Mouse (Mus musculus): ENCODE results near the gene Zic3. TPM values are rescaled to one million over a fixed set of nuclear protein-coding genes. Genes with fewer than 3 reads are reported as not detected.

Zic3 gene
- total RNA-seq (2014; rRNA removed) (17.1 and 31.4 TPM in 2 replicates), polyA plus RNA-seq (2015; fragmentation: Nextera tagmentation; extraction: Ambion mirVana) (15.7 and 15.8 TPM in 2 replicates)

DNA sequence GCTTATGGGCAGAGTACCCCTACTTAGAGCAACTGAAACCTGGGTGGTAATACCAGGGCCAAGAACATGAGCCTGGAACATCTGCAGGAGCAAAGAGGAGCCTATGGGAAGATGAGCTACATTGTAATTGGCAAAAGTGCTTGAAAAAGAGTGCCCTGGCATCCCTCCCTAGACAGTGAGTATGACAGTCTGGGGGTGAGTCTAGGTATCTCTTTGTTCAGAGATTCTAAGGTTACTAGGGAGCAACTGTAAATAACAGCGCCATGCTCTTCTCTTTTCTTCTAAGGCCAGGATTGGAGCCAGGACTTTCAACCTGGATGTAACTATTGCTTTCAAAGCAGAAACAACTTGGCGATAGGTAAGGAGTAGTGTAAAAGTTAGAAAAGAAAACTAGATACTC, at the start of gene Zic3:
Gene Zic3, plus strand, starts transcription at position 301 of the 400 bp plus-strand sequence.
- Histone ChIP-seq H3K36me3 (ENCODE audit: insufficient read depth, low read length) (no peaks in the 10 kb centered on the region), H3K27ac (no peak within 1 kb of the TSS), H3K4me3 (ENCODE audit: low read length) (no peak within 1 kb of the TSS), H3K9ac (replicated peaks; ENCODE audit: low read length) (no peak within 1 kb of the TSS), H3K27me3 (ENCODE audit: insufficient read depth, low read length) (no peaks in the 10 kb centered on the region), H3K4me1 (ENCODE audit: insufficient read depth, low read length) (no peaks in the 10 kb centered on the region), H3K9me3 (ENCODE audit: low read length) (no peaks in the 10 kb centered on the region), H3K4me2 (ENCODE audit: low read depth, low read length) (no peak within 1 kb of the TSS)
- no peak for TF ChIP-seq CTCF (IDR thresholded peaks at IDR 0.05; ENCODE audit: low read depth)
- no peak for DNase-seq (ENCODE audit: low spot score)
- no peak for ATAC-seq
- WGBS = 82% methylated on average over 2 of the region's 2 CpGs

DNA sequence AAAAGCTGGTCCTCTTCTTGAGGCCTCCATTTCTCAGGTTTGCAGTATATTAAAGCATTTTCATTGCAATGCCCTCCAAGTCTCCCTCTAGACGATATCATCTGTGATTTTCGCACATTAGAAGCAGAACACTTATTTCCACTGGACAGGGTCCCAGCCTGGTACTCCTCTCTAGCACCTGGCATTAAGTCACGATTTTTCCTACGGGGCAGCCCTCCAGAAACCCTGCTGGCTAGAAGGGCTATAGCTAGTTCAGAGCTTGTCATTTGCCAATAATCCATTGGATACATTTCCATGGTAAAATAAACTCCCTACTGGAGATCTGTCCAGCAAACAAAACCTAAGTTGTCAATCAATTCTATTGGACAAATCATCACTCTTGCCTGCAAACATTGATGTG, 40.1 kb upstream of the Zic3 start:
- Histone ChIP-seq H3K27me3 (ENCODE audit: insufficient read depth, low read length) (no peaks in the 10 kb centered on the region), H3K9me3 (ENCODE audit: low read length) (peaks cover 4% of the 10 kb centered on the region; the same call in 1 of the 2 replicates), H3K4me2 (ENCODE audit: low read depth, low read length) (no peak overlapping the region), H3K4me3 (ENCODE audit: low read length) (no peak overlapping the region), H3K9ac (replicated peaks; ENCODE audit: low read length) (no peak overlapping the region), H3K27ac (no peak overlapping the region), H3K4me1 (ENCODE audit: insufficient read depth, low read length) (no peaks in the 10 kb centered on the region), H3K36me3 (ENCODE audit: insufficient read depth, low read length) (no peaks in the 10 kb centered on the region)
- ATAC-seq (no peak), DNase-seq (ENCODE audit: low spot score) (no peak)
- 68% methylated on average over 4 of the region's 4 CpGs for WGBS
- no peak for TF ChIP-seq CTCF (IDR thresholded peaks at IDR 0.05; ENCODE audit: low read depth)

DNA sequence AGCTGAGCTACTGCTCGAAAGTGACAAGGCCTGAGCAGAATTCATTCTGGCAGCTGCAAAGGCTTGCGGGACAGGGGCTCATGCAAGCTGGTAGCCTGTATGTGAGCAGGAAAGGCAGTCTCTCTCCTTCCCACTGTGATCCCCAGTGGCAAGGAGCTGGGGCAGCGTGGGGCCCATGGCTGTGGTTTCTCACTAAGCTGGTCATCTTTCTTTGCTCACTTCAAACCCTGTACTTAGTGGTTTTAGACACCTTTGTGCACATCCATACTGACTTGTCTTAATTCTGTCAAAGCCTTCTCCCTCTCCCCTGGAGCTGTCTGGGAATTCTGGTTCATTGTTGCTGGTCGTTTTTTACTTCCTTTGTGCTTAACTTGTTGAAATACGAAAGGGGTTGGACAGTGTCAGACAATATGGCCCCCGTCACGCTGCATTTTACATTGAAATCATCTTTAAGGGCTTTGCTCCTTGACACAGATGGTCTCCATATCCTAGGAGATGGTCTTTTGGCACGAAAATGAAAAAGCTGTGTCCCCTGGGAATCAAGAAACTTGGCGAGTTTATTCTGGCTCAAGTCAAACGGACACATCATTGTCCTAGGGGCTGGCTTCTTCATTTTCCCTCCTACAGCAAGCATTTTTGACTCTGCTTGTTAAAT, 34.9 kb upstream of the Zic3 start:
- DNase-seq (ENCODE audit: low spot score) (peak; percentile 67), ATAC-seq (peak; percentile 74)
- no peak overlapping the region for H3K4me3 ChIP-seq (ENCODE audit: low read length)
- H3K27ac ChIP-seq = no peak overlapping the region
- H3K9ac ChIP-seq (replicated peaks; ENCODE audit: low read length) = no peak overlapping the region
- H3K36me3 ChIP-seq (ENCODE audit: insufficient read depth, low read length) = no peaks in the 10 kb centered on the region
- no peak for TF ChIP-seq CTCF (IDR thresholded peaks at IDR 0.05; ENCODE audit: low read depth)
- 41% methylated on average over 10 of the region's 10 CpGs for whole genome bisulfite sequencing
- peaks cover 4% of the 10 kb centered on the region; the same call in 1 of the 2 replicates for H3K9me3 ChIP-seq (ENCODE audit: low read length)
- H3K27me3 ChIP-seq (ENCODE audit: insufficient read depth, low read length) = no peaks in the 10 kb centered on the region
- H3K4me2 ChIP-seq (ENCODE audit: low read depth, low read length) = no peak overlapping the region
- H3K4me1 ChIP-seq (ENCODE audit: insufficient read depth, low read length) = no peaks in the 10 kb centered on the region

DNA sequence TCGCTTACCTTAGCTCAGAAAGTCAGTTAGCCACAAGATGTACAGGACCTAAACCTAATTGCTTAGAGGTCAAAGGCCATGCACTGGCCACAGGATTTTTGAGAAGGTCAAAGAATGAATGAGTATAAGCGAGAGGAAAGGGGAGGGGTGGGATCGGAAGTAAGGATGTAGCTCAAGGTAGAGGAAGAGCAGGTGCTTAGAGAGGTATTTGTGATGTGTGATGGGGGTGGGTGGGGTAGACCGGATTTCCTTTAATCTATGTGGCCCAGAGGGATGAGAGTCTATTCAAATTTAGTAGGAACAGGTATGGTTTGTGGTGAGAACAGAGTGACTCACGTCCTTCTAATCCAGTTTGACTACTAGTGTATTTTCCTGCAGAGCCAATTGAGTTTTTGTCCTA, 9.1 kb upstream of the Zic3 start:
- Histone ChIP-seq H3K9ac (replicated peaks; ENCODE audit: low read length) (no peak overlapping the region), H3K4me1 (ENCODE audit: insufficient read depth, low read length) (no peaks in the 10 kb centered on the region), H3K27me3 (ENCODE audit: insufficient read depth, low read length) (no peaks in the 10 kb centered on the region), H3K27ac (no peak overlapping the region), H3K4me3 (ENCODE audit: low read length) (no peak overlapping the region), H3K36me3 (ENCODE audit: insufficient read depth, low read length) (no peaks in the 10 kb centered on the region), H3K4me2 (ENCODE audit: low read depth, low read length) (no peak overlapping the region), H3K9me3 (ENCODE audit: low read length) (no peaks in the 10 kb centered on the region)
- ATAC-seq = no peak
- no peak for DNase-seq (ENCODE audit: low spot score)
- no peak for TF ChIP-seq CTCF (IDR thresholded peaks at IDR 0.05; ENCODE audit: low read depth)
- 69% methylated on average over 5 of the region's 5 CpGs for WGBS

DNA sequence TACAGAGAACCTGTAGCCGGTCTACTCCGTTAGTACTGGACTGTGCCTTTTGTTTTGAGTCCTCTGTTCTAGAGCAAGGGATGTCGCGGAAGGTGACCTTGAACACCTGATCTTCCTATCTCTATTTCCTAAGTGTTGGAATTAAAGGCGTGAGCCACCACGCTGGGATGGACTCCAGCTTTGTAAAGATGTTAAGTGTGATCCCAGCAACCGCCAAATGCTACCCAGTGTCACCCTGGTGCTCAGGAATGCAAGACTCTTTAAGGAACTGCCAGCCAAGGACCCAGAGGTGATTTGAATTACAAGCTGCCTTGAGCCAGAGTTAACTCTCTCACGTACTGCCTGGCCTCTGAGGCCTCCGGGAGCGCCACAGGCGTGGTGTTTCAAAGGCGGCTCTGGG, 8.4 kb upstream of the Zic3 start:
- Histone ChIP-seq H3K27ac (no peak overlapping the region), H3K9ac (replicated peaks; ENCODE audit: low read length) (no peak overlapping the region), H3K4me3 (ENCODE audit: low read length) (no peak overlapping the region), H3K9me3 (ENCODE audit: low read length) (no peaks in the 10 kb centered on the region), H3K4me2 (ENCODE audit: low read depth, low read length) (no peak overlapping the region), H3K4me1 (ENCODE audit: insufficient read depth, low read length) (no peaks in the 10 kb centered on the region), H3K27me3 (ENCODE audit: insufficient read depth, low read length) (no peaks in the 10 kb centered on the region), H3K36me3 (ENCODE audit: insufficient read depth, low read length) (no peaks in the 10 kb centered on the region)
- DNase-seq (ENCODE audit: low spot score) (no peak), ATAC-seq (no peak)
- no peak for TF ChIP-seq CTCF (IDR thresholded peaks at IDR 0.05; ENCODE audit: low read depth)
- 33% methylated on average over 12 of the region's 12 CpGs for WGBS

DNA sequence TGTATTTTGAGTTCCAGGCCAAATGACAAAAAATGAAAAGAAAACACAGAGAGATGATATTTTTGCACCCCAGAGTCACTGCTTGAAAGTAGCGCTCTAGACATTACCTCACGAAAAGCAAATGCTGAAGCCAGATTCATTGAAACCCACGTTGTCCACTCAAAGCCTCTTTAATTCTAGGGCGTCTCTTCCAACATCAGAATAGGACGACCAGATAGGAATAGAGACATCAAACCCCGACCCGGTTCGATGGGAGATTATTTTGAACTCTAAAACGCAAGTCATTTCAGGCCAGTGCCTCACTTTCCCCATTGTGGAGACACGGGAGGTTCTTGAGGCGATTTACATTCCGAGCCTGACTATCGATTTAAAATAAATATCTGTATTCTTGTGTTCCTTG, 7.7 kb upstream of the Zic3 start:
- no peak for ATAC-seq
- no peak for DNase-seq (ENCODE audit: low spot score)
- Histone ChIP-seq H3K27me3 (ENCODE audit: insufficient read depth, low read length) (no peaks in the 10 kb centered on the region), H3K36me3 (ENCODE audit: insufficient read depth, low read length) (no peaks in the 10 kb centered on the region), H3K9me3 (ENCODE audit: low read length) (no peaks in the 10 kb centered on the region), H3K4me3 (ENCODE audit: low read length) (no peak overlapping the region), H3K4me1 (ENCODE audit: insufficient read depth, low read length) (no peaks in the 10 kb centered on the region), H3K27ac (no peak overlapping the region), H3K4me2 (ENCODE audit: low read depth, low read length) (no peak overlapping the region; the same call in 1 of the 2 replicates), H3K9ac (replicated peaks; ENCODE audit: low read length) (no peak overlapping the region)
- 39% methylated on average over 13 of the region's 13 CpGs for WGBS
- TF ChIP-seq CTCF (IDR thresholded peaks at IDR 0.05; ENCODE audit: low read depth) = no peak

DNA sequence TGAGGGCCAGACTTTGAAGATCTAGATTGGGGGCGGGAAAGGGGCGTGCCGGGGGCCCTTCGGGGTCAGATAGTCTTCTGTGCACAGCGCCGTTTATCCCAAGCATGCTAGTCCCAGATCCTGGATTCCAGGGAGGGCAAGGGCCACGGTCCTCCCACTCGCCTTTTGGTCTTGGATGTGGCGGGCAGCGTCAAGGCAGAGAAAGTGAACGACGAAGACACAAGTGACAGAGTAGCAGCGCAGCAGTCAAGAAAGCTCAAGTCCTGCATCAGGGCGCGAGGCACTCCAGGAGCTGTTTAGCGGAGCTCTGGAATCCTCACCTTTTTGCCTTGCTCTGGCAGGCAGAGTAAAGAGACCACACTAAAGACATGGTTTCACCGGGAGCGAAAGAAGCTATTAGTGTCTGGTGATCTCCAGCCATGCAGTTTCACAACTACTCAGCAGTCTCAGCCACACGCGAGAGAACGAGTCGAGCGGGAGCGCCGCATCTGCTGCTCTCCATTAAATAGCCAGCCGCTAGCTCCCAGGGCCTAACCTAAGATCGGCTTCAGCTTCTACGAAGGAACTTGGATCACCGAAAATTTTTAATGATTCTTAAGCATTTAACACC, 7.1 kb upstream of the Zic3 start:
- DNase-seq (ENCODE audit: low spot score) (no peak), ATAC-seq (no peak)
- Histone ChIP-seq H3K9me3 (ENCODE audit: low read length) (no peaks in the 10 kb centered on the region), H3K27ac (no peak overlapping the region), H3K4me2 (ENCODE audit: low read depth, low read length) (peak overlapping the region; percentile 34), H3K4me3 (ENCODE audit: low read length) (peak overlapping the region; percentile 14), H3K4me1 (ENCODE audit: insufficient read depth, low read length) (no peaks in the 10 kb centered on the region), H3K27me3 (ENCODE audit: insufficient read depth, low read length) (no peaks in the 10 kb centered on the region), H3K36me3 (ENCODE audit: insufficient read depth, low read length) (no peaks in the 10 kb centered on the region), H3K9ac (replicated peaks; ENCODE audit: low read length) (no peak overlapping the region; the same call in 1 of the 2 replicates)
- TF ChIP-seq CTCF (IDR thresholded peaks at IDR 0.05; ENCODE audit: low read depth) = no peak
- WGBS = 26% methylated on average over 29 of the region's 29 CpGs
